Mouse (Mus musculus) liver, embryonic 14 days (tissue): ENCODE results near the gene Klhl33. TPM values are rescaled to one million over a fixed set of nuclear protein-coding genes. Genes with fewer than 3 reads are reported as not detected.

Source experiments
- polyA plus RNA-seq: library from polyadenylated mRNA; depleted of rRNA; stranded (reverse); fragments of >200 nt; gene quantifications from 2 replicates; pipeline ENCODE4 v1.2.3, GENCODE M21; 2012; rRNA removed

The Klhl33 gene
- polyA plus RNA-seq: 0.16 and 0.18 TPM in 2 replicates

GRCm38 (mm10) chr14:50897374-50897765, at the start of gene Klhl33:
Gene Klhl33, minus strand, starts transcription at chr14:50897507.

GRCm38 (mm10) chr14:50943932-50944667, 46.8 kb upstream of the Klhl33 start, which contains the start of gene Gm49342:
Gene Gm49342, plus strand, starts transcription at chr14:50944517.

GRCm38 (mm10) chr14:50930754-50931492, 33.6 kb upstream of the Klhl33 start, which contains the start of the genes Pip4p1 and Pnp:
Gene Pip4p1, minus strand, starts transcription at chr14:50930856.
Gene Pnp, plus strand, starts transcription at chr14:50931082.

GRCm38 (mm10) chr14:50924281-50925064, 27.2 kb upstream of the Klhl33 start, which contains the start of the genes Osgep and Apex1:
Gene Osgep, minus strand, starts transcription at chr14:50924893.
Gene Apex1, plus strand, starts transcription at chr14:50924968.

GRCm38 (mm10) chr14:50869889-50870804, 27.2 kb downstream of the Klhl33 start, which contains the start of gene Tep1:
Gene Tep1, minus strand, starts transcription at chr14:50870560.

Other genes with a start within 250 kb of the Klhl33 start
- gene Olfr747, start 204.3 kb downstream of the Klhl33 start, polyA plus RNA-seq: not detected in 2 replicates
- gene Olfr748, start 190.1 kb downstream of the Klhl33 start, polyA plus RNA-seq: not detected in 2 replicates
- gene Olfr749, start 152.4 kb downstream of the Klhl33 start, polyA plus RNA-seq: not detected in 2 replicates
- gene Ttc5, start 112.0 kb downstream of the Klhl33 start, polyA plus RNA-seq: 11.2 and 12.6 TPM in 2 replicates
- gene Ccnb1ip1, start 89.8 kb downstream of the Klhl33 start, polyA plus RNA-seq: not detected in 2 replicates
- 37.8 and 40.4 TPM in 2 replicates for gene Parp2, start 89.7 kb downstream of the Klhl33 start, polyA plus RNA-seq
- gene Tep1, start 26.9 kb downstream of the Klhl33 start, polyA plus RNA-seq: 2.2 and 3.4 TPM in 2 replicates
- 36.9 and 37.6 TPM in 2 replicates for gene Osgep, start 27.4 kb upstream of the Klhl33 start, polyA plus RNA-seq
- gene Apex1, start 27.5 kb upstream of the Klhl33 start, polyA plus RNA-seq: 52.4 and 58.5 TPM in 2 replicates
- gene Pip4p1, start 33.3 kb upstream of the Klhl33 start, polyA plus RNA-seq: 22.8 and 28.6 TPM in 2 replicates
- 75.3 and 96.8 TPM in 2 replicates for gene Pnp, start 33.6 kb upstream of the Klhl33 start, polyA plus RNA-seq
- gene Gm49342, start 47.0 kb upstream of the Klhl33 start, polyA plus RNA-seq: 58.6 and 74.1 TPM in 2 replicates
- 9.7 and 10.4 TPM in 2 replicates for gene Pnp2, start 58.5 kb upstream of the Klhl33 start, polyA plus RNA-seq
- 0.02 TPM in 1 of 2 replicates, not detected in the other for gene Rnase10, start 110.2 kb upstream of the Klhl33 start, polyA plus RNA-seq
- gene Rnase9, start 144.4 kb upstream of the Klhl33 start, polyA plus RNA-seq: not detected in 2 replicates
- not detected in 2 replicates for gene Rnase11, start 152.7 kb upstream of the Klhl33 start, polyA plus RNA-seq
- 0.86 and 0.90 TPM in 2 replicates for gene Rnase12, start 160.2 kb upstream of the Klhl33 start, polyA plus RNA-seq
- not detected in 2 replicates for gene Olfr750, start 176.9 kb upstream of the Klhl33 start, polyA plus RNA-seq
- 10.7 and 13.3 TPM in 2 replicates for gene Rnase4, start 193.6 kb upstream of the Klhl33 start, polyA plus RNA-seq
- gene Ang, start 193.6 kb upstream of the Klhl33 start, polyA plus RNA-seq: 3.7 and 3.9 TPM in 2 replicates
- gene Eddm3b, start 216.9 kb upstream of the Klhl33 start, polyA plus RNA-seq: not detected in 2 replicates
- gene Rnase6, start 226.4 kb upstream of the Klhl33 start, polyA plus RNA-seq: 1.9 and 2.8 TPM in 2 replicates
- gene Rnase1, start 249.3 kb upstream of the Klhl33 start, polyA plus RNA-seq: 0.03 and 0.05 TPM in 2 replicates